Mouse (Mus musculus) neural tube, embryonic 13.5 days (tissue): ENCODE data around the gene 1600014C10Rik. TPM values are rescaled to one million over a fixed set of nuclear protein-coding genes. Genes with fewer than 3 reads are reported as not detected.

Experiments used
- ATAC-seq: fragments of 200-750 bp; cut with Nextera tagmentation; 2 replicates; pipeline ENCODE4 v1.8.0; 2017; ENCODE audit warnings: low read depth, mild to moderate bottlenecking, moderate TSS enrichment, moderate library complexity
- H3K27ac ChIP-seq: fragments of 300-500 bp; sonication (generic); replicated peaks from 2 replicates; pipeline ENCODE4 v1.5.1; 2015; ENCODE audit warnings: moderate library complexity, mild to moderate bottlenecking, inconsistent platforms
- H3K27me3 ChIP-seq: fragments of 300-500 bp; sonication (generic); 2 replicates; pipeline ENCODE4 v1.6.1; 2015; ENCODE audit warnings: mild to moderate bottlenecking, inconsistent platforms
- H3K36me3 ChIP-seq: fragments of 300-500 bp; sonication (generic); 2 replicates; pipeline ENCODE4 v1.6.1; 2015; ENCODE audit warnings: mild to moderate bottlenecking, inconsistent platforms
- H3K4me1 ChIP-seq: fragments of 300-500 bp; sonication (generic); replicated peaks from 2 replicates; pipeline ENCODE4 v1.6.1; 2015; ENCODE audit warnings: inconsistent platforms
- H3K4me2 ChIP-seq: fragments of 300-500 bp; sonication (generic); 2 replicates; pipeline ENCODE4 v1.6.1; 2015; ENCODE audit warnings: inconsistent platforms, mild to moderate bottlenecking, moderate library complexity
- H3K4me3 ChIP-seq: fragments of 300-500 bp; sonication (generic); 2 replicates; pipeline ENCODE4 v1.5.1; 2015; ENCODE audit warnings: mild to moderate bottlenecking, inconsistent platforms
- H3K9ac ChIP-seq: fragments of 300-500 bp; sonication (generic); 2 replicates; pipeline ENCODE4 v1.6.1; 2015; ENCODE audit warnings: moderate library complexity, mild to moderate bottlenecking, inconsistent platforms
- H3K9me3 ChIP-seq: fragments of 300-500 bp; sonication (generic); 2 replicates; pipeline ENCODE4 v1.6.1; 2016; ENCODE audit warnings: inconsistent platforms
- whole genome bisulfite sequencing: fragments of 180-500 bp; shearing (Covaris S2); methylation state at CpG from one replicate; pipeline ENCODE4 v1.1.7; 2015; 5-methylcytosine and 5-hydroxymethylcytosine counted together
- polyA plus RNA-seq: library from polyadenylated mRNA; unstranded; fragments of >200 nt; fragmentation: Nextera tagmentation; extraction: Ambion mirVana; gene quantifications from 2 replicates; pipeline ENCODE4 v1.2.1, GENCODE M21; 2015

The 1600014C10Rik gene
- 27.5 and 29.1 TPM in 2 replicates for polyA plus RNA-seq

- Histone ChIP-seq H3K4me3 (peak within 1 kb of the TSS; percentile 59), H3K27ac (peak within 1 kb of the TSS; percentile 93), H3K9me3 (no peaks in the 10 kb centered on the region), H3K4me1 (peaks cover 22% of the 10 kb centered on the region), H3K27me3 (no peaks in the 10 kb centered on the region), H3K4me2 (peak within 1 kb of the TSS; percentile 78), H3K9ac (peak within 1 kb of the TSS; percentile 87), H3K36me3 (no peaks in the 10 kb centered on the region)
- 4% methylated on average over 28 of the region's 28 CpGs for WGBS
- ATAC-seq, result peak; percentile 54
Measured at GRCm38 (mm10) chr7:38182962-38183687, at the start of gene 1600014C10Rik. Gene 1600014C10Rik, plus strand, starts transcription at chr7:38183217.

- Histone ChIP-seq H3K27ac (no peak overlapping the region), H3K4me2 (no peak overlapping the region), H3K9me3 (no peaks in the 10 kb centered on the region), H3K4me3 (no peak overlapping the region), H3K36me3 (no peaks in the 10 kb centered on the region), H3K9ac (no peak overlapping the region), H3K27me3 (no peaks in the 10 kb centered on the region), H3K4me1 (peaks cover 14% of the 10 kb centered on the region)
- 88% methylated on average over 5 of the region's 5 CpGs for WGBS
- no peak for ATAC-seq
Measured at GRCm38 (mm10) chr7:38134471-38134870, 48.5 kb upstream of the 1600014C10Rik start.

- H3K4me1 ChIP-seq, result no peaks in the 10 kb centered on the region
- WGBS, result 59% methylated on average over 9 of the region's 9 CpGs
- no peak overlapping the region for H3K27ac ChIP-seq
- H3K9me3 ChIP-seq, result no peaks in the 10 kb centered on the region
- H3K4me3 ChIP-seq, result no peak overlapping the region
- no peak overlapping the region for H3K4me2 ChIP-seq
- H3K27me3 ChIP-seq, result no peaks in the 10 kb centered on the region
- H3K36me3 ChIP-seq, result no peaks in the 10 kb centered on the region
- no peak overlapping the region for H3K9ac ChIP-seq
- ATAC-seq, result no peak
Measured at GRCm38 (mm10) chr7:38140324-38140723, 42.7 kb upstream of the 1600014C10Rik start.

- Histone ChIP-seq H3K9me3 (no peaks in the 10 kb centered on the region), H3K4me3 (no peak overlapping the region), H3K27ac (no peak overlapping the region), H3K4me1 (no peaks in the 10 kb centered on the region), H3K9ac (no peak overlapping the region), H3K36me3 (no peaks in the 10 kb centered on the region), H3K27me3 (no peaks in the 10 kb centered on the region), H3K4me2 (no peak overlapping the region)
- peak; percentile 81; the same call in 1 of the 2 replicates for ATAC-seq
- 68% methylated on average over 13 of the region's 13 CpGs for WGBS
Measured at GRCm38 (mm10) chr7:38141747-38142545, 41.1 kb upstream of the 1600014C10Rik start.

GRCm38 (mm10) chr7:38147477-38147876, 35.5 kb upstream of the 1600014C10Rik start:
- Histone ChIP-seq H3K4me1 (0 out of 2 replicates have a peak, but pooled peaks cover 5% of the 10 kb centered on the region), H3K9ac (no peak overlapping the region), H3K36me3 (no peaks in the 10 kb centered on the region), H3K9me3 (peaks cover 3% of the 10 kb centered on the region; the same call in 1 of the 2 replicates), H3K27ac (no peak overlapping the region), H3K27me3 (no peaks in the 10 kb centered on the region), H3K4me3 (no peak overlapping the region), H3K4me2 (no peak overlapping the region)
- WGBS, result 89% methylated on average over 6 of the region's 6 CpGs
- ATAC-seq, result no peak

- Histone ChIP-seq H3K4me2 (no peak overlapping the region), H3K27ac (no peak overlapping the region), H3K27me3 (no peaks in the 10 kb centered on the region), H3K36me3 (no peaks in the 10 kb centered on the region), H3K4me1 (0 out of 2 replicates have a peak, but pooled peaks cover 5% of the 10 kb centered on the region), H3K4me3 (no peak overlapping the region), H3K9ac (no peak overlapping the region), H3K9me3 (peaks cover 3% of the 10 kb centered on the region; the same call in 1 of the 2 replicates)
- ATAC-seq, result no peak
- 67% methylated on average over 14 of the region's 14 CpGs for WGBS
Measured at GRCm38 (mm10) chr7:38151706-38152312, 31.2 kb upstream of the 1600014C10Rik start.

GRCm38 (mm10) chr7:38152571-38152970, 30.4 kb upstream of the 1600014C10Rik start:
- Histone ChIP-seq H3K4me1 (0 out of 2 replicates have a peak, but pooled peaks cover 5% of the 10 kb centered on the region), H3K36me3 (no peaks in the 10 kb centered on the region), H3K4me2 (no peak overlapping the region), H3K27ac (no peak overlapping the region), H3K9ac (no peak overlapping the region), H3K9me3 (no peaks in the 10 kb centered on the region), H3K27me3 (no peaks in the 10 kb centered on the region), H3K4me3 (no peak overlapping the region)
- no peak for ATAC-seq
- WGBS, result 81% methylated on average over 3 of the region's 3 CpGs

- H3K4me2 ChIP-seq, result no peak overlapping the region
- 87% methylated on average over 5 of the region's 5 CpGs for WGBS
- no peaks in the 10 kb centered on the region for H3K9me3 ChIP-seq
- no peak for ATAC-seq
- no peaks in the 10 kb centered on the region for H3K36me3 ChIP-seq
- H3K4me1 ChIP-seq, result 0 out of 2 replicates have a peak, but pooled peaks cover 2% of the 10 kb centered on the region
- H3K27ac ChIP-seq, result no peak overlapping the region
- H3K27me3 ChIP-seq, result no peaks in the 10 kb centered on the region
- no peak overlapping the region for H3K4me3 ChIP-seq
- no peak overlapping the region for H3K9ac ChIP-seq
Measured at GRCm38 (mm10) chr7:38155829-38156228, 27.2 kb upstream of the 1600014C10Rik start.

- 84% methylated on average over 9 of the region's 9 CpGs for WGBS
- Histone ChIP-seq H3K27me3 (no peaks in the 10 kb centered on the region), H3K9me3 (no peaks in the 10 kb centered on the region), H3K36me3 (no peaks in the 10 kb centered on the region), H3K4me1 (no peaks in the 10 kb centered on the region), H3K9ac (no peak overlapping the region), H3K4me3 (no peak overlapping the region), H3K4me2 (no peak overlapping the region), H3K27ac (no peak overlapping the region)
- no peak for ATAC-seq
Measured at GRCm38 (mm10) chr7:38158764-38159458, 24.1 kb upstream of the 1600014C10Rik start.

- H3K4me3 ChIP-seq, result no peak overlapping the region
- no peak overlapping the region for H3K27ac ChIP-seq
- H3K4me1 ChIP-seq, result no peaks in the 10 kb centered on the region
- H3K4me2 ChIP-seq, result no peak overlapping the region
- no peak overlapping the region for H3K9ac ChIP-seq
- no peak for ATAC-seq
- H3K27me3 ChIP-seq, result no peaks in the 10 kb centered on the region
- no peaks in the 10 kb centered on the region for H3K9me3 ChIP-seq
- WGBS, result 92% methylated on average over 2 of the region's 2 CpGs
- H3K36me3 ChIP-seq, result no peaks in the 10 kb centered on the region
Measured at GRCm38 (mm10) chr7:38161438-38161837, 21.6 kb upstream of the 1600014C10Rik start.

- H3K36me3 ChIP-seq, result no peaks in the 10 kb centered on the region
- WGBS, result 58% methylated on average over 9 of the region's 9 CpGs
- H3K27ac ChIP-seq, result no peak overlapping the region
- no peak overlapping the region for H3K4me2 ChIP-seq
- H3K9me3 ChIP-seq, result no peaks in the 10 kb centered on the region
- H3K4me1 ChIP-seq, result peaks cover 5% of the 10 kb centered on the region; the same call in 1 of the 2 replicates
- no peak overlapping the region for H3K9ac ChIP-seq
- no peak for ATAC-seq
- H3K4me3 ChIP-seq, result no peak overlapping the region
- H3K27me3 ChIP-seq, result no peaks in the 10 kb centered on the region
Measured at GRCm38 (mm10) chr7:38163433-38164050, 19.5 kb upstream of the 1600014C10Rik start.
